Mouse (Mus musculus): Measurements from ENCODE around the gene Aloxe3.
A peak's percentile ranks its signal among the peaks of the same experiment; 100 is the strongest.

Gene Aloxe3

DNA sequence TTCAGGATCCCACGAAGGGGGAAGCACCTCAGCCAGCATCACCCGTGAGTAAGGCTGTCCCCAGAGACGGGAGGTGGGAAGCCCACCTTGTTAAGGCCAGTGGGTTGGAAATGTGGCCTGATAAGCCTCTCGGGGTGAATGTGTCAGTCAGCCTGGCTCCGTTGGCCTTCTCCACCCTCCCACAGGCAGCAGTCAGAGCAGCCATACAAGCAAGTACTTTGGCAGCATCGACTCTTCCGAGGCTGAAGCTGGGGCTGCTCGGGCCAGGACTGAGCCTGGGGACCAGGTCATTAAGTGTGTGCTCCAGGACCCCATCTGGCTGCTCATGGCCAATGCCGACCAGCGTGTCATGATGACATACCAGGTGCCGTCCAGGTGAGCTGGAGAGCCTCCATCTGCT is 18.0 kb upstream of the Aloxe3 start:
- DNase-seq (ENCODE audit: low spot score in 2 of 2) = no peak

DNA sequence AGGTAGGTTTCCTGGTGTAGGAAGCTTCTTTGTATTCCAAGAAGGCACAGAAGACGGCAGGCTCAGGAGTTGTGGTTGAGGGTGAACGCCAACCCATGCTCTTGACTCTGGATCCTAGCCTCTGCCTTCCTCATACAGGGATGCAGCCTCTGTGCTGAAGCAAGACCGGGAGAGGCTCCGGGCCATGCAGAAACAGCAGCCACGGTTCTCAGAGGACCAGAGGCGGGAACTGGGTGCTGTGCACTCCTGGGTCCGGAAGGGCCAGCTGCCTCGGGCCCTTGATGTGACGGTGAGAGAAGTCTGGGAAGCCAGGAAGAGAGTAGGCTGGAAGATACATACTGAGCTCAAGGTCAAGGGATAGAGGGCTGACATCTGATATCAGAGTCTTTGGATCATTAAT is 17.5 kb upstream of the Aloxe3 start:
- DNase-seq (ENCODE audit: low spot score in 2 of 2) = no peak

DNA sequence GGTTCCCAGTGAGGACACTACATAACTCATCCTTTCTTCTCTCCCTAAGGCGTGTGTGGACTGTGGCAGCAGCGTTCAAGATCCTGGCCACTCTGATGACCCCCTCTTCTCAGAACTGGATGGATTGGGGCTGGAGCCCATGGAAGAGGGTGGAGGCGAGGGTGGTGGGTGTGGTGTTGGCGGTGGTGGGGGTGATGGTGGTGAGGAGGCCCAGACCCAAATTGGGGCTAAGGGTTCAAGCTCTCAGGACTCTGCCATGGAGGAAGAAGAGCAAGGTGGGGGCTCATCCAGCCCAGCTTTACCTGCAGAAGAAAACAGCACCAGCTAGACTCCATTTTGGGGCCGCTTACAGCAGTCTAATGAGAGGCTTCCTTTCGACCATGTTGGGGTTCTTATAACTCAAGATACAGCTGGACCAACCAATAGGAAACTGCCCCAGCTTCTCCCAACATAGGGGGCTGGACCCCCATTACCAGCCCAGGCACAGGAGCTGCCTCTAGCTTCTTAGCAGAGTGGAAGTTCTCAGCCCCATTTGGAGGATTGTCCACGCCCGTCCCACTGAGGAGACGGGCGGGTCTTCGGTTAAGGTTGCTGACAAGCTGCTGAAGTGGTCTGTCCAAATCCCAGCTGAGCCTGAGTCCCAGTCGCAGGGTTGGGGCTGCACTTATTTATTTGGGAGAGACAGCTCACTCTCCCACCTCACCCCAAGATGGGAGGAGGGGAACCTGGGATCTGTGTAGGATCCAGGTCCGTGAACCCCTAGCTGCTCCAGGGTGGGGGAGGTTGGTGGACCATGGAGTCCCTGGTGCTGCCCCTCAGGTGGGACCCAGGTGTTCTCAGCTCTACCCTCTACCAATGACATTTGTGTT is 16.4 kb upstream of the Aloxe3 start:
- DNase-seq (ENCODE audit: low spot score in 2 of 2) = no peak

DNA sequence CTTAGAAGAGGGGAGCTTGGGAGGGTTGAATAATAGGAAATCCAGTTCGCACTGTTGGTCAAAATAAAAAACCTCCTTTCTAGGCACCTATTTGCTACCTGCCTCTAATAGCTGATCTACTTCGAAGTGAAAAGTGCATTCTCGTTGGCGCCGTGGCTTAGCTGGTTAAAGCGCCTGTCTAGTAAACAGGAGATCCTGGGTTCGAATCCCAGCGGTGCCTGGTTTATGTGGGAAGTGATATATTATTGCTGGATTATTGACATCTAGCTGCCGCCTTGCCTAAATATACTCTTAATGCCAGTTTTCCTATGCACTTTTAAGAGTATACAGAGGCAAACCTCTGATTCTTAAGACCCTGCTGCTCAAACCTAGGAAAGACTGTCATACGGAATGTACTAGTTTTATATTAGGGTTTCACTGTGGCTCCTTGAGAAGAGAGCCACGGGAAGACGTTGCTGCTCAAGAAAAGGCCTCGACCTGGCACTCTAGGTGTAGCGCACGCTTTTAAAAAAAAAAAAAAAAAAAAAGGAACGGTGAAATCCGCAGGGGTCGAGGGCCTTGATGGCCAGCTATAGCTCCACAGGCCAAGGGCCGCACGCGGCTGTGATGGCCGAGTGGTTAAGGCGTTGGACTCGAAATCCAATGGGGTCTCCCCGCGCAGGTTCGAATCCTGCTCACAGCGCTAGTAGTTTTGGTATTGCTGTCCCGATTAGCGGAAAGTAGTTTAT is 15.2 kb upstream of the Aloxe3 start:
- DNase-seq (ENCODE audit: low spot score in 2 of 2) = peak; percentile 76 to 80

DNA sequence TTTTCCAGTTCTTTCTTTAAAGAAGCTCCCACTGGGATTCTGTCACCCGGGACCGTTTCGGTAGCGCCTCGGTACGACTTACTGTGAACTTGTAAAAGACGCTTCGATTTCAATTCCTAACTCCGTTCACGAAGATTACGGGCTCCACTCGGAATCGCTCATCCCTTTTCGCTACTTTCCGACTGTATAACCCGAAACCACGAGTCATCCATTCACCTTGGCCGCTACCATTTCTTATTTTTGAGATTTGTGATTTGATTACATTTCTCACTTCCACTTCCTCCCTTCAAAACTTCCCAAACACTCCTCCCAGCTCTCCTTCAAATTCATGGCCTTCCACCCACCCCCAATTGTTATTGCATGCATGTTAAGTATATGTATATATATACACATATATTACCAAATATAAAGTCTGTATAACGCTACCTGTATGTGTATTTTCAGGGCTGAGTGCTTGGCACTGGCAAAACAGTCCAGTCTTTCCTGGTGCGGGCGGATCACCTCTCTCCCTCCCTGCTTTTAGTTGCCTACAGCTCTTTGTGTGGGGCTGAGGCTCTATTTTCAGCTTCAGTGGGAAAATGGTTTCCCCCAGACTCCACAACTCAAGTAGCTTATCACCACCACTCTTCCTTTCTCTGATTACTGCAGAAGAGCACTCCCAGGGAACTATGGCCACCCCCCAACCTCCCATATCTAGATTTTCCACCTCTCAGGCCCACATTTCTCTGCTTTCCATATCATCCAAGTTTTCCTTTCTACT is 14.5 kb upstream of the Aloxe3 start:
- no peak for DNase-seq (ENCODE audit: low spot score in 2 of 2)

DNA sequence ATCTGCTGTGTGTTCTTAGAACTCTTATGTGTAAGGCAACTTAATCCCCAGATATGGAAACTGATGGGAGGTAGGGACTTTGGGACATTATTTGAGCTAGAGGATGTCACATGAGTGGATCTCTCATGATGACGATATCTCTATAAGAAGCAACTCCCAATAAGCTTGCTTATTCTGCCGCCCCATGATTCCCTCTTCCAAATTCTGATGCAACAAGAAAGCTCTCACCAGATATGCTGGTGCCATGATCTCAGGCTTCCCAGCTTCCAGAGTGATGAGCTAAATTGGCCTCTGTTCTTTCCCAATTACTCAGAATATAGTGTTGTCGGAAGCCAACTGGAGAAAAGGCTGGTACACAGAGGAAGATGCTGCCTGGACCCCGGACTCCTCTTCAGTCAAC is 13.8 kb upstream of the Aloxe3 start:
- DNase-seq (ENCODE audit: low spot score in 2 of 2) = no peak

DNA sequence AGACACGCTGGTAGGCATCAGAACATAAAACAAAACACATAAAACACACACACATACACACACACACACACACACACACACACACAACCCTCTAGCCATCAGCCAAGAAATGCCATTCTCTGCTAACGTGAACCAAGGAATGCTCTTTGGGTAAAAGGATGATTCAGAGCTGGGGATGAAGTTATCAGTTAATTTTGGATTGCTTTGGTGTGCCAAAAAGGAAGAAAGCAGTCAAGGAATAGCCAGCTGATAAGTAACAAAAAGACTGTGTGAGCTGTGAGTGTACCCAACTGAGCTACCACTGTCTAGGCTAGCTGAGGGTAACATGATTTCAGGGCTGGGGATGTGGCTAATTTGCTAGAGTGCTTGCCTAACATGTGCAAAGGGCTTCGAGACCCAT is 11.7 kb upstream of the Aloxe3 start:
- no peak for DNase-seq (ENCODE audit: low spot score in 2 of 2)

GRCm38 (mm10) chr11:69114621-69115020 is 11.1 kb upstream of the Aloxe3 start:
- DNase-seq (ENCODE audit: low spot score in 2 of 2) = no peak

- DNase-seq (ENCODE audit: low spot score in 2 of 2) = no peak
Measured at GRCm38 (mm10) chr11:69116843-69117242, 8.9 kb upstream of the Aloxe3 start.

- no peak for DNase-seq (ENCODE audit: low spot score in 2 of 2)
Measured at GRCm38 (mm10) chr11:69117737-69118695, 7.7 kb upstream of the Aloxe3 start.

- DNase-seq (ENCODE audit: low spot score in 2 of 2) = peak in 1 of 2 experiments; percentile 66
Measured at GRCm38 (mm10) chr11:69118765-69119164, 6.9 kb upstream of the Aloxe3 start.

DNA sequence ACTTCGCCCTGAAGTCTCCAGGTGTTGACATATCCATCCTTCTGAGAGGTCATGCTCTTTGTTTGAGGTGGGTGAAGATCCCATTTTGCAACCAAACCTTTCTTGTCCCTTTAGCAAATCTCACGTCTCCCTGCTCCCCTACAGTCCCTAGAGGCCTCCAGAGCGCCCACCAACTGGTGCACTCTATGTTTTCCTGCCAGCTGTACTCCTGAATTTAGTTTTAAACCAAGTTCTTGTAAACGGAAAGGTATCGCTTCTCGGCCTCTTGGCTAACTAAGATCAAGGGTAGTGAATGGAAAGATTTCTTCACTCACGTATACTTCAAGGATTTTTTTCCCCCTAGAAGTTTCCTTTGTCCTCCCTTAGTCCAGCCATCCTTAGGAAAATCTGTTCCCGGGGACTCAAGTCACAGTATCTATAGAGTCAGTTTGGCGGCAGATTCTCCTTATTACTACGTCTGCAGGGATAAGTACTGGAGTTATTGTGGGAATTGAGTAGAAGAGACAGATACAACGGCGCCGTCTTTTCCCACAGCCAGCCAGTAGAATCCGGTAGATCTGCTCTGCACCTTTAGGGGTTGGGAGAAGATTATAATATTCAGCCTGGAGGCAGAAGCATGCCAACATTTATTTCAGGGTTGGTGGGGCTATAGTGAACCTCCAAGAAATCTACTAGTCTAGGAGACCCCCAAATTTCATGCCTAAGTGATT is 6.1 kb upstream of the Aloxe3 start:
- DNase-seq (ENCODE audit: low spot score in 2 of 2) = no peak

- no peak for DNase-seq (ENCODE audit: low spot score in 2 of 2)
Measured at GRCm38 (mm10) chr11:69120221-69121000, 5.3 kb upstream of the Aloxe3 start, which contains the start of gene Hes7. TSS of gene Hes7 (plus strand) at chr11:69120404.

DNA sequence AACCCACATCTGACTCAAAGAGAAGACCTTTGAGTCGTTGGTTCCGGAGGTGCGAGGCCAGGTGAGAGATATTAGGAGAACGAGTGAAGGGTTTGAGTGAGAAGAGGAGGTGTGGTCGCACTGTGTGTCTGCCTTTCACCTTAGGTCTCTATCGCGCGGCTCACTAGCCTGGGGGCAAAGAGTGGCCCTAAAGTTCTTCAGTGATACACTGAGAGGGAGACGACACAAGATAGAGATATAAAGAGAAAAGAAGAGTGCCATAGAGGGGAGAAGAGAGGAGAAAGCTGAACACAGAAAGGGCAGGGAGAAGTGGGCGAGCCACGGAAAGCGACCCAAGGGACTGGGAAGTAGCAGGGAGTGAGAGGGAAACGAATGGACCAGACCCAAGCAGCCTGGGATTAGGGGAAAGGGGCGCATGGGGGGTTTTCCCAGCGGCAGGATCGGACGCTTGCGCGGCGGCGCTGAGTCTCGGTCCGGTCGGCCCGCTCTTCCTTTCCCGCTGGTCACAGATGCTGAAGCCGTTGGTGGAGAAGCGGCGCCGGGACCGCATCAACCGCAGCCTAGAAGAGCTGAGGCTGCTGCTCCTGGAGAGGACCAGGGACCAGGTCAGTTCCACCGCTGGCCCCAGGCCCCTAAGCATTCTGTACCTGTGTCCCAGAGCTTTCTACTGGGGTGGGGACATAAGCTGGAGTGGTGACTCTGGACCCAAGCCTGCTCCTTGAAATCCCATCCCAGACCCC is 4.5 kb upstream of the Aloxe3 start:
- no peak for DNase-seq (ENCODE audit: low spot score in 2 of 2)

DNA sequence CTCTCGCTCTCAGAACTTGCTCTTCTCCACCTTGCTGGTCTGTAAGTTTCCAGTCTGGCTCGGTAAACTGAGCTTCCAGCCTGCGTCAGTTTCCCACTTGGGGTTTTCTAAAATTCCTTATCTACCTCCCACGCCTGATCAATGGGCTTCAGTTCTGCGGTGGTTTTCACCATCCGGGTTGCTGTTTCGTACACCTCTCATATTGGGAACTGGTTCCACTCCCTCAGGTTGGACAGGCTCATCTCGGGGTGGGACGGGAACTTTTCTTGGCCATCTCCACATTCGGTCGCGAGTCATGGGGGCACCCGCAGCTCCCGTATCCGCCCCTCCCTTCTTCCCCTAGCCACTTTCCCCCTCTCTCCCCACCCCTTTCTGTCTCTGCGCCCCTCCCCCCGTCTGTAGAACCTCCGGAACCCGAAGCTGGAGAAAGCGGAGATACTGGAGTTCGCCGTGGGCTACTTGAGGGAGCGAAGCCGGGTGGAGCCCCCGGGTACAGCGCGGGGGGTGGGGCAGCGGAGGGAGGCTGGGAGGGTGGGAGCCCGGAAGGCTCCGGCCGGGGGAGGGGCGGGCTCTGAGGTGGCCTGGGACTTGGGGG is 3.9 kb upstream of the Aloxe3 start:
- no peak for DNase-seq (ENCODE audit: low spot score in 2 of 2)

- peak in 1 of 2 experiments; percentile 82 for DNase-seq (ENCODE audit: low spot score in 2 of 2)
Measured at GRCm38 (mm10) chr11:69122336-69122951, 3.3 kb upstream of the Aloxe3 start, which contains the start of gene 9130213A22Rik. TSS of gene 9130213A22Rik (minus strand) at chr11:69122589.

DNA sequence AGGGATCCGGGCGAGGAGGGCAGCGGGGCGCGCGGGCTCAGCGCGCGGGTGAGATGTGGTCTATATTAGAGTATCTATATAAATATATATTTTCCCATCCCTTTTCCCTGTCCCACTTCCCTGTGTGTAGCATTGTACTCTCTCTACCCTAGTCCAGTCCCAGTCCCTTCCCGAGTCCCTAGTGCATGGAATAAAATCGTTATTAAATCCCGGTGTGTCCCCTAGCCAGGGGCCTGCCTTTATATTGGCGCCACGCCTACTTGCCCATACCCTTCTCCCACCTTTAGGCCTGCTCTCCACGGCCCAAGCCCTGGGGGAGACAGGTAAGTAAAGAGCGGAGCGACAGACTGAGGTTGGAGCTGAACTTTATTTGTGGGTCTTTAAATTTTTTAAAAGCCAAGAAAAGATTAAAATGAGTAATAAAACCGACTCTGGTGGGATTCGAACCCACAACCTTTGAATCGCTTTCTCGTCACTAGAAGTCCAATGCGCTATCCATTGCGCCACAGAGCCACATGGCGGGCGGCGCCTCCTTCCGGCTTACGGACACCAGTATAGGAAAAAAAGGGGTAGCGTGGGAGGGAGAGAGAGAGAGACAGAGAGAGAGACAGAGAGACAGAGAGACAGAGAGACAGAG is 2.5 kb upstream of the Aloxe3 start:
- peak; percentile 90 to 91 for DNase-seq (ENCODE audit: low spot score in 2 of 2)

All from right cerebral cortex, postnatal 36 days (tissue).